ENCODE assay signal across 8 mouse cellular contexts in genomic region chr7:43282859-43283595, GRCm38 (mm10). TPM values are rescaled to one million over a fixed set of nuclear protein-coding genes. Genes with fewer than 3 reads are reported as not detected.
A peak's percentile ranks its signal among the peaks of the same experiment; 100 is the strongest.
DNase-seq lines count a peak whose midpoint lies in the region; ATAC-seq and TF ChIP-seq lines count a peak whose summit lies in the region.

No protein-coding gene starts in this region.

- TF ChIP-seq EP300 in heart, adult 2 months (IDR thresholded peaks at IDR 0.05; ENCODE audit: insufficient read depth, low read depth, low read length) = peak; percentile 61; the same call in 1 of the 2 replicates

- H3K4me3 ChIP-seq in embryonic facial prominence, embryonic 12.5 days = peak overlapping the region; percentile 27
- H3K4me3 ChIP-seq in heart, adult 2 months = peak overlapping the region; percentile 33; the same call in 1 of the 2 replicates
- H3K4me3 ChIP-seq in kidney, adult 2 months (ENCODE audit: insufficient read depth, low read depth, low read length) = peak overlapping the region; percentile 19; the same call in 1 of the 2 replicates
- H3K4me3 ChIP-seq in limb, embryonic 11.5 days (ENCODE audit: low read depth, low read length) = peak overlapping the region; percentile 24; the same call in 1 of the 2 replicates
- peak overlapping the region; percentile 37 for H3K4me3 ChIP-seq in midbrain, embryonic 14.5 days (replicated peaks; ENCODE audit: low read depth, low read length)
- peak overlapping the region; percentile 35; the same call in 1 of the 2 replicates for H3K4me3 ChIP-seq in spleen, adult 2 months (ENCODE audit: extremely low read depth, insufficient read depth, insufficient read length)

- ATAC-seq in embryonic facial prominence, embryonic 12.5 days (ENCODE audit: insufficient number of reproducible peaks, insufficient read depth, low FRiP score, low TSS enrichment) = no peak
- peak; percentile 51; the same call in 1 of the 2 replicates for ATAC-seq in limb, embryonic 11.5 days (ENCODE audit: insufficient number of reproducible peaks, low FRiP score, low TSS enrichment, low read depth)
- ATAC-seq in midbrain, embryonic 14.5 days (ENCODE audit: low FRiP score, low TSS enrichment) = peak; percentile 44; the same call in 1 of the 2 replicates

- intact Hi-C loops in heart, adult 2 months (cut with DNase I) = loop anchor here (1.0 to 10.0 kb wide), 3 partner anchors 50 to 182 kb away; partner anchors contain the start of gene Vsig10l

- no peaks in the 10 kb centered on the region for H3K4me1 ChIP-seq in embryonic facial prominence, embryonic 12.5 days
- peaks cover 4% of the 10 kb centered on the region for H3K4me1 ChIP-seq in heart, adult 2 months (ENCODE audit: control insufficient read depth, insufficient read depth, low read length)
- H3K4me1 ChIP-seq in kidney, adult 2 months (ENCODE audit: control insufficient read depth, insufficient read depth, low read length) = no peaks in the 10 kb centered on the region
- no peaks in the 10 kb centered on the region for H3K4me1 ChIP-seq in limb, embryonic 11.5 days (ENCODE audit: control insufficient read depth, insufficient read depth, low read length)
- H3K4me1 ChIP-seq in midbrain, embryonic 14.5 days (ENCODE audit: control insufficient read depth, insufficient read depth, low read length) = no peaks in the 10 kb centered on the region
- H3K4me1 ChIP-seq in spleen, adult 2 months (ENCODE audit: control insufficient read depth, insufficient read depth, insufficient read length) = no peaks in the 10 kb centered on the region

- H3K9ac ChIP-seq in embryonic facial prominence, embryonic 12.5 days = no peak overlapping the region
- H3K9ac ChIP-seq in heart, adult 2 months (ENCODE audit: low read depth, low read length) = peak overlapping the region; percentile 71
- 0 out of 2 replicates have a peak overlapping the region, but pooled peaks have one; percentile 4 for H3K9ac ChIP-seq in limb, embryonic 11.5 days (ENCODE audit: low read length)
- peak overlapping the region; percentile 59 for H3K9ac ChIP-seq in midbrain, embryonic 14.5 days (replicated peaks; ENCODE audit: low read length)

- TF ChIP-seq CTCF in heart, adult 2 months (IDR thresholded peaks at IDR 0.05) = no peak; the same call in 1 of the 2 replicates
- peak; percentile 89 for TF ChIP-seq CTCF in kidney, adult 2 months (conservative IDR thresholded peaks at IDR 0.05; ENCODE audit: insufficient read depth, insufficient read length, low read depth, low read length)
- peak; percentile 77; the same call in 1 of the 2 replicates for TF ChIP-seq CTCF in spleen, adult 2 months (IDR thresholded peaks at IDR 0.05; ENCODE audit: extremely low read depth, insufficient read depth, insufficient read length, insufficient replicate concordance)

- no peaks in the 10 kb centered on the region for H3K36me3 ChIP-seq in embryonic facial prominence, embryonic 12.5 days
- H3K36me3 ChIP-seq in heart, adult 2 months (ENCODE audit: control insufficient read depth, insufficient read depth, low read length) = no peaks in the 10 kb centered on the region
- no peaks in the 10 kb centered on the region for H3K36me3 ChIP-seq in kidney, adult 2 months (ENCODE audit: control insufficient read depth, insufficient read depth, low read length)
- H3K36me3 ChIP-seq in limb, embryonic 11.5 days (ENCODE audit: control insufficient read depth, insufficient read depth, low read length) = no peaks in the 10 kb centered on the region
- no peaks in the 10 kb centered on the region for H3K36me3 ChIP-seq in midbrain, embryonic 14.5 days (ENCODE audit: control insufficient read depth, insufficient read depth, low read length)
- H3K36me3 ChIP-seq in spleen, adult 2 months (ENCODE audit: control insufficient read depth, insufficient read depth, low read length) = no peaks in the 10 kb centered on the region

- H3K9me3 ChIP-seq in embryonic facial prominence, embryonic 12.5 days = no peaks in the 10 kb centered on the region
- no peaks in the 10 kb centered on the region for H3K9me3 ChIP-seq in limb, embryonic 11.5 days (ENCODE audit: control insufficient read depth, low read length)
- H3K9me3 ChIP-seq in midbrain, embryonic 14.5 days (ENCODE audit: control insufficient read depth, low read length) = no peaks in the 10 kb centered on the region

- H3K27ac ChIP-seq in embryonic facial prominence, embryonic 12.5 days = no peak overlapping the region
- H3K27ac ChIP-seq in heart, adult 2 months = peak overlapping the region; percentile 61
- H3K27ac ChIP-seq in kidney, adult 2 months (ENCODE audit: insufficient read depth, low read depth, low read length) = 0 out of 2 replicates have a peak overlapping the region, but pooled peaks have one; percentile 0
- no peak overlapping the region for H3K27ac ChIP-seq in limb, embryonic 11.5 days (replicated peaks; ENCODE audit: low read depth, low read length)
- H3K27ac ChIP-seq in midbrain, embryonic 14.5 days (replicated peaks; ENCODE audit: low read depth, low read length) = peak overlapping the region; percentile 70
- no peak overlapping the region for H3K27ac ChIP-seq in spleen, adult 2 months (ENCODE audit: insufficient read depth, low read length)

- WGBS in embryonic facial prominence, embryonic 12.5 days = 10% methylated on average over 18 of the region's 18 CpGs
- WGBS in heart, adult 2 months = 9% methylated on average over 18 of the region's 18 CpGs
- 7% methylated on average over 18 of the region's 18 CpGs for WGBS in kidney, adult 2 months
- 10% methylated on average over 18 of the region's 18 CpGs for whole genome bisulfite sequencing in limb, embryonic 11.5 days
- 9% methylated on average over 18 of the region's 18 CpGs for WGBS in midbrain, embryonic 14.5 days
- 14% methylated on average over 18 of the region's 18 CpGs for WGBS in spleen, adult 2 months

- H3K27me3 ChIP-seq in embryonic facial prominence, embryonic 12.5 days = no peaks in the 10 kb centered on the region
- no peaks in the 10 kb centered on the region for H3K27me3 ChIP-seq in heart, adult 2 months (ENCODE audit: control insufficient read depth, insufficient read depth, low read length)
- H3K27me3 ChIP-seq in kidney, adult 2 months (replicated peaks; ENCODE audit: control insufficient read depth, insufficient read depth, low read length) = no peaks in the 10 kb centered on the region
- H3K27me3 ChIP-seq in limb, embryonic 11.5 days (ENCODE audit: control insufficient read depth, insufficient read depth, low read length) = no peaks in the 10 kb centered on the region
- no peaks in the 10 kb centered on the region for H3K27me3 ChIP-seq in midbrain, embryonic 14.5 days (ENCODE audit: control insufficient read depth, insufficient read depth, low read length)
- no peaks in the 10 kb centered on the region for H3K27me3 ChIP-seq in spleen, adult 2 months (ENCODE audit: control insufficient read depth, insufficient read depth, low read length)

- DNase-seq in 3T3-L1 (ENCODE audit: low read depth, low spot score) = peak; percentile 77
- DNase-seq in adrenal gland, postnatal 36 days = peak; percentile 75 to 83
- DNase-seq in heart, adult 2 months = peak; percentile 66 to 90
- DNase-seq in kidney, adult 2 months = peak; percentile 74
- DNase-seq in limb, embryonic 11.5 days (ENCODE audit: low spot score) = peak; percentile 84
- peak; percentile 83 for DNase-seq in midbrain, embryonic 14.5 days
- DNase-seq in spleen, adult 2 months (ENCODE audit: low read depth in 1 of 2, low spot score in 2 of 2) = peak; percentile 22 to 67

- H3K4me2 ChIP-seq in embryonic facial prominence, embryonic 12.5 days (replicated peaks) = peak overlapping the region; percentile 40
- peak overlapping the region; percentile 22; the same call in 1 of the 2 replicates for H3K4me2 ChIP-seq in limb, embryonic 11.5 days (ENCODE audit: low read depth, severe bottlenecking)
- peak overlapping the region; percentile 52 for H3K4me2 ChIP-seq in midbrain, embryonic 14.5 days (ENCODE audit: low read length)

- no peaks in the 10 kb centered on the region for H3K79me2 ChIP-seq in heart, adult 2 months (replicated peaks; ENCODE audit: control insufficient read depth, insufficient read depth, low read length)

- TF ChIP-seq POLR2A in heart, adult 2 months (IDR thresholded peaks at IDR 0.05; ENCODE audit: insufficient read depth, low read depth, low read length) = no peak
- no peak for TF ChIP-seq POLR2A in kidney, adult 2 months (IDR thresholded peaks at IDR 0.05; ENCODE audit: low read depth, low read length)
- no peak for TF ChIP-seq POLR2A in spleen, adult 2 months (IDR thresholded peaks at IDR 0.05; ENCODE audit: low read depth, low read length)

RNA-seq across cellular contexts. Expression of gene Zfp715, which starts 30.1 kb away (rescaled TPM):
- total RNA-seq in adrenal gland, postnatal 36 days (2021) = 10 to 100 TPM; 19.1 to 24.9 TPM
- 15.5 and 16.1 TPM in 2 replicates for polyA plus RNA-seq in embryonic facial prominence, embryonic 12.5 days (2016; fragmentation: Nextera tagmentation; extraction: Ambion mirVana)
- total RNA-seq in heart, adult 2 months (2021) = 10 to 100 TPM; 11.5 to 15.1 TPM
- polyA plus RNA-seq in heart, adult 2 months (2012; rRNA removed) = 6.6 and 11.0 TPM in 2 replicates
- 3.7 and 4.6 TPM in 2 replicates for polyA plus RNA-seq in kidney, adult 2 months (2012; rRNA removed)
- polyA plus RNA-seq in limb, embryonic 11.5 days (2014; fragmentation: Nextera tagmentation; extraction: Ambion mirVana) = 14.0 and 14.3 TPM in 2 replicates
- 18.7 and 29.5 TPM in 2 replicates for polyA plus RNA-seq in midbrain, embryonic 14.5 days (2014; fragmentation: Nextera tagmentation; extraction: Ambion mirVana)
- 2.9 and 4.1 TPM in 2 replicates for polyA plus RNA-seq in spleen, adult 2 months (2012; rRNA removed)

Comparison
In these comparisons a context has a peak if more than half of its experiments do, and no peak if none do; other contexts are left out.
1. H3K27ac ChIP-seq: peak in heart, adult 2 months (single experiment), kidney, adult 2 months (single experiment) and midbrain, embryonic 14.5 days (single experiment); none in embryonic facial prominence, embryonic 12.5 days (single experiment), limb, embryonic 11.5 days (single experiment) and spleen, adult 2 months (single experiment).
2. Peak in every context shown above with its lines, with median percentiles within 50 percentile points of each other: DNase-seq, H3K4me2 ChIP-seq and H3K4me3 ChIP-seq.